23 mouse cellular contexts compared by ENCODE assay signal in the genomic region with DNA sequence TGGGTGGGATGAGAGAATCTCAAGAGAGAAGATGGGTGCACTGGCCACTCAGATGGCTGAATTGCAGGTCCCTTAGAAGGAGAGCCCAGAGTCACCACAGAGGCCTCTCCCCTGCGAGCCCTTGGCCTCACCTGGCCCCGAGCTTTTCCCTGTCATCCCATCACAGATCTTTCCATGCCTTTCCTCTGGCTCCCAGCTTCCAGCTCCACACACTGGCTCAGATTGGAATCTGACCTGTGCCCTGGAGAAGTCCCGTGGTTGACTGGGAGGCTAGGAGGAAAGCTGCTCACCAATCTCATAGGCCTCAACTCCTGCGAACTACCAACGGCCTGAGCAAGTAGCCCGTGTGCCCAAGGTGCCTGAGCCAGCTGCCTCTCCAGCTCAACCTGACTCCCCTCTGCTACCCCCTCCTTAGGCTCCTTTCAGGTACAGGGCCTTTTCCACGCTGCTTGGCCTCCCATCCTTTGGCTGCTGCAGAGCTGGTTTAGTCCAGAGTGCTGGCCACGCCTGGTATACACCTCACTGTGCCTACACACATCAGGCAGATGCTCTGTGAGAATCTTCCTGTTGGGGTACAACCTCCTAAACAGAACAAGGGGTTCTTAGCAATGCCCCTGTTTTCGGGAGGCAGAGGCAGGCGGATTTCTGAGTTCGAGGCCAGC. TPM values are rescaled to one million over a fixed set of nuclear protein-coding genes. Genes with fewer than 3 reads are reported as not detected.
DNase-seq lines count a peak whose midpoint lies in the region; ATAC-seq and TF ChIP-seq lines count a peak whose summit lies in the region.
"Had no signal": no experiment of that assay in that cellular context is flagged by ENCODE, and none has a peak within 500 bp of the region (broad histone marks: within the 10 kb centered on the region; RNA-seq: fewer than 3 reads in every experiment).

No protein-coding gene starts in this region.

- ATAC-seq in intestine, postnatal 0 days, result no peak
- no peak for ATAC-seq in intestine, embryonic 15.5 days
- ATAC-seq in kidney, postnatal 0 days (replicated peaks; ENCODE audit: low FRiP score, low read depth), result no peak
- ATAC-seq: CD4-positive, CD25-positive, alpha-beta regulatory T cell, adult 4 months; forebrain, embryonic 14.5 days had no signal

- H3K4me3 ChIP-seq in intestine, postnatal 0 days (ENCODE audit: low read depth, low read length), result no peak overlapping the region
- no peak overlapping the region for H3K4me3 ChIP-seq in intestine, embryonic 15.5 days (replicated peaks)
- no peak overlapping the region for H3K4me3 ChIP-seq in kidney, postnatal 0 days (replicated peaks; ENCODE audit: low read depth, low read length)
- H3K4me3 ChIP-seq: embryonic facial prominence, embryonic 15.5 days; erythroblast, embryonic 14.5 days; forebrain, embryonic 10.5 days; gastrocnemius, adult 2 months; heart, embryonic 15.5 days; hindbrain, embryonic 10.5 days had no signal

- H3K9ac ChIP-seq in intestine, postnatal 0 days (ENCODE audit: low read depth, low read length), result no peak overlapping the region
- H3K9ac ChIP-seq in intestine, embryonic 15.5 days, result no peak overlapping the region
- no peak overlapping the region for H3K9ac ChIP-seq in kidney, postnatal 0 days (ENCODE audit: low read depth, low read length)
- H3K9ac ChIP-seq: embryonic facial prominence, embryonic 15.5 days; heart, embryonic 15.5 days; hindbrain, embryonic 14.5 days had no signal

- no peak for TF ChIP-seq CTCF in intestine, postnatal 0 days (IDR thresholded peaks at IDR 0.05; ENCODE audit: low read depth)
- TF ChIP-seq CTCF in kidney, postnatal 0 days (IDR thresholded peaks at IDR 0.05; ENCODE audit: low read depth), result no peak

- H3K27me3 ChIP-seq in intestine, postnatal 0 days (replicated peaks; ENCODE audit: control insufficient read depth, insufficient read depth, low read length), result no peaks in the 10 kb centered on the region
- H3K27me3 ChIP-seq in intestine, embryonic 15.5 days (replicated peaks), result no peaks in the 10 kb centered on the region
- no peaks in the 10 kb centered on the region for H3K27me3 ChIP-seq in kidney, postnatal 0 days (ENCODE audit: insufficient read depth, low read length)
- H3K27me3 ChIP-seq: embryonic facial prominence, embryonic 15.5 days; heart, embryonic 15.5 days had no signal

- H3K27ac ChIP-seq in intestine, postnatal 0 days (ENCODE audit: low read depth, low read length), result peak overlapping the region; percentile 64
- H3K27ac ChIP-seq in intestine, embryonic 15.5 days, result no peak overlapping the region
- peak overlapping the region; percentile 42; the same call in 1 of the 2 replicates for H3K27ac ChIP-seq in kidney, postnatal 0 days
- H3K27ac ChIP-seq: embryonic facial prominence, embryonic 15.5 days; forebrain, embryonic 10.5 days; gastrocnemius, adult 2 months; heart, embryonic 15.5 days; hindbrain, embryonic 10.5 days; hindbrain, embryonic 14.5 days had no signal

- 87% methylated on average over 11 of the region's 11 CpGs for WGBS in intestine, postnatal 0 days
- WGBS in intestine, embryonic 15.5 days, result 92% methylated on average over 11 of the region's 11 CpGs
- WGBS in kidney, postnatal 0 days, result 92% methylated on average over 11 of the region's 11 CpGs

- H3K4me2 ChIP-seq in intestine, postnatal 0 days (replicated peaks; ENCODE audit: low read depth), result no peak overlapping the region
- H3K4me2 ChIP-seq in intestine, embryonic 15.5 days (replicated peaks), result no peak overlapping the region
- no peak overlapping the region for H3K4me2 ChIP-seq in kidney, postnatal 0 days (ENCODE audit: low read length)
- H3K4me2 ChIP-seq: embryonic facial prominence, embryonic 15.5 days; heart, embryonic 15.5 days; hindbrain, embryonic 14.5 days had no signal

- H3K36me3 ChIP-seq in intestine, postnatal 0 days (ENCODE audit: control insufficient read depth, insufficient read depth), result peaks cover 26% of the 10 kb centered on the region; the same call in 1 of the 2 replicates
- peaks cover 8% of the 10 kb centered on the region for H3K36me3 ChIP-seq in intestine, embryonic 15.5 days
- peaks cover 22% of the 10 kb centered on the region; the same call in 1 of the 2 replicates for H3K36me3 ChIP-seq in kidney, postnatal 0 days (ENCODE audit: insufficient read depth, low read length)

- no peaks in the 10 kb centered on the region for H3K9me3 ChIP-seq in intestine, postnatal 0 days (ENCODE audit: control insufficient read depth)
- no peaks in the 10 kb centered on the region for H3K9me3 ChIP-seq in intestine, embryonic 15.5 days
- no peaks in the 10 kb centered on the region for H3K9me3 ChIP-seq in kidney, postnatal 0 days (replicated peaks; ENCODE audit: low read length)
- H3K9me3 ChIP-seq: embryonic facial prominence, embryonic 15.5 days; forebrain, embryonic 10.5 days; G1E; heart, embryonic 15.5 days; hindbrain, embryonic 10.5 days had no signal

- DNase-seq in cerebellum, adult 11-12 months, result peak; percentile 11
- no peak for DNase-seq in cerebellum, adult 11 months
- DNase-seq in kidney, postnatal 0 days (ENCODE audit: low spot score), result no peak
- DNase-seq in kidney, postnatal 4 days, result no peak
- peak; percentile 6 for DNase-seq in testis, postnatal 14 days (ENCODE audit: low spot score)
- DNase-seq in testis, postnatal 10 days (ENCODE audit: low spot score), result no peak
- DNase-seq: adrenal gland, postnatal 10 days; B cell, adult 2 months; cerebellum, adult 9-11 months; cerebellum, postnatal 36 days; gastrocnemius, adult 2 months; gastrocnemius, postnatal 25 days had no signal

- H3K4me1 ChIP-seq in intestine, postnatal 0 days (replicated peaks; ENCODE audit: control insufficient read depth, insufficient read depth, low read length), result peaks cover 4% of the 10 kb centered on the region; the same call in 1 of the 2 replicates
- H3K4me1 ChIP-seq in intestine, embryonic 15.5 days (replicated peaks), result peaks cover 13% of the 10 kb centered on the region
- peaks cover 8% of the 10 kb centered on the region for H3K4me1 ChIP-seq in kidney, postnatal 0 days (replicated peaks; ENCODE audit: insufficient read depth, low read length)

RNA-seq across cellular contexts. Expression of a gene that starts 3.9 kb away (rescaled TPM):
- 52.0 and 54.4 TPM in 2 replicates for polyA plus RNA-seq in intestine, postnatal 0 days (2015; fragmentation: Nextera tagmentation; extraction: Ambion mirVana)
- polyA plus RNA-seq in intestine, embryonic 15.5 days (2015; fragmentation: Nextera tagmentation; extraction: Ambion mirVana), result 124 TPM in 2 replicates
- polyA plus RNA-seq in kidney, postnatal 0 days (2015; fragmentation: Nextera tagmentation; extraction: Ambion mirVana), result 137 and 142 TPM in 2 replicates

RNA-seq across cellular contexts. Expression of a gene that starts 4.3 kb away (rescaled TPM):
- polyA plus RNA-seq in intestine, postnatal 0 days (2015; fragmentation: Nextera tagmentation; extraction: Ambion mirVana), result 910 and 912 TPM in 2 replicates
- polyA plus RNA-seq in intestine, embryonic 15.5 days (2015; fragmentation: Nextera tagmentation; extraction: Ambion mirVana), result 184 and 205 TPM in 2 replicates
- polyA plus RNA-seq in kidney, postnatal 0 days (2015; fragmentation: Nextera tagmentation; extraction: Ambion mirVana), result 822 and 884 TPM in 2 replicates

RNA-seq across cellular contexts. Expression of a gene that starts 16.0 kb away (rescaled TPM):
- 63.6 TPM in 2 replicates for polyA plus RNA-seq in intestine, postnatal 0 days (2015; fragmentation: Nextera tagmentation; extraction: Ambion mirVana)
- polyA plus RNA-seq in intestine, embryonic 15.5 days (2015; fragmentation: Nextera tagmentation; extraction: Ambion mirVana), result 32.2 and 37.6 TPM in 2 replicates
- polyA plus RNA-seq in kidney, postnatal 0 days (2015; fragmentation: Nextera tagmentation; extraction: Ambion mirVana), result 22.7 and 23.0 TPM in 2 replicates

RNA-seq across cellular contexts. Expression of a gene that starts 19.6 kb away (rescaled TPM):
- 0.65 and 0.76 TPM in 2 replicates for polyA plus RNA-seq in intestine, postnatal 0 days (2015; fragmentation: Nextera tagmentation; extraction: Ambion mirVana)
- 1.1 and 1.6 TPM in 2 replicates for polyA plus RNA-seq in intestine, embryonic 15.5 days (2015; fragmentation: Nextera tagmentation; extraction: Ambion mirVana)
- 3.9 and 4.0 TPM in 2 replicates for polyA plus RNA-seq in kidney, postnatal 0 days (2015; fragmentation: Nextera tagmentation; extraction: Ambion mirVana)
- polyA plus RNA-seq: CD4-positive, CD25-positive, alpha-beta regulatory T cell, adult 4 months; erythroblast, embryonic 14.5 days; G1E; hindbrain, embryonic 10.5 days had no signal

RNA-seq across cellular contexts. Expression of a gene that starts 28.7 kb away (rescaled TPM):
- polyA plus RNA-seq in intestine, postnatal 0 days (2015; fragmentation: Nextera tagmentation; extraction: Ambion mirVana), result 0.21 and 0.38 TPM in 2 replicates
- polyA plus RNA-seq in intestine, embryonic 15.5 days (2015; fragmentation: Nextera tagmentation; extraction: Ambion mirVana), result 0.29 and 0.40 TPM in 2 replicates
- 0.46 and 0.69 TPM in 2 replicates for polyA plus RNA-seq in kidney, postnatal 0 days (2015; fragmentation: Nextera tagmentation; extraction: Ambion mirVana)
- polyA plus RNA-seq: CD4-positive, CD25-positive, alpha-beta regulatory T cell, adult 4 months; erythroblast, embryonic 14.5 days; hindbrain, embryonic 10.5 days had no signal

Comparison
In these comparisons a context has a peak if more than half of its experiments do, and no peak if none do; other contexts are left out.
1. DNase-seq: peak in cerebellum, adult 11-12 months (single experiment) and testis, postnatal 14 days (single experiment); none in cerebellum, adult 11 months (single experiment), kidney, postnatal 0 days (single experiment), kidney, postnatal 4 days (0 of 2) and testis, postnatal 10 days (single experiment).